Mouse (Mus musculus): ENCODE data around the gene Preb. TPM values are rescaled to one million over a fixed set of nuclear protein-coding genes. Genes with fewer than 3 reads are reported as not detected.

Gene Preb
- total RNA-seq, 2 experiments from 2014 or later: 81.0 to 86.9 TPM

DNA sequence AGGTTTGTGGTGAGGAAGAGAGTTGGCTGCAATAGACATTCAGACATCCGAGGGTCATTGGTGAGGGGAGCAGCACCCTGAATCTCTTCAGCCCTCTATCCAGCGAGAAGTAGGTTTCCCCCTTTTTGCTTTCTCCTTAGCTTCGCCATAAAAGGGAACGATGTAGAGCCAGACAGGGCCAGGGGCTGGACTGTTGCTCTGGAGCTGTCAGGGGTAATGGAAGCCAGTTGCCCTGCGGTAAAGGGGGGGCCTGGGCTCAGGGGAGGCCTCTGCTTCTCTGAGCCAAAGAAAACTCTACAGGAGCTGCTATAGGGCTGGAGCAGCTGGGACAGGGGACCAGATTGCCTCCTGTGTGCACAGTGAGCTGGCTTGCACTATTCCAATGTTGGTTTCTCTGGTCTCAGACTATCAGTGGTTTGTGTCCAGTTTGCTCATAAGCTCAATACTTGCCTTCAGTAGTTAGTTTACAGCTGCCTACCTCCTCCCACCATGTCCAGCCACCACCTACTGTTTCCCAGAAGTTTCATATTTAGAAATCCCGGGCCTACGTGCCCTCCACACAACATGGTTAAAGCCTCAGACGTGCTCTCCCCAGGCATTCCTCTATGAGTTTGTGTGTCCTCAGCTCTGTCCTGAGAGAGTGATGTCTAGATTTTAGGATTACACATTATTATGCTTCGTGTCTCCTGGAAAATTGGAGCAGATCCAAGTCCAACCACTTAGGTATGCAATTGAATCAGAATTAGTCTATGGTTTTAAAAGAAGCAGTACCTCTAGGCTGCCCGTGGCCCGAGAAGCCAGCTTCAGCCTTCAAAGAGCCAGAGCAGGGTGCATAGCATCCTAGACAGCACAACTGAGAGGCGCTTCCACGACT lies 51.5 kb downstream of the Preb start:
- intact Hi-C loops (cut with DNase I): no loop called here
- DNase-seq: peak; percentile 56 to 65

GRCm38 (mm10) chr5:30907413-30908059 lies 52.6 kb downstream of the Preb start, which contains the start of gene Ost4:
Gene Ost4 (minus strand): TSS chr5:30907788.
- intact Hi-C loops (cut with DNase I): loop anchor here (1.0 kb wide), 1 partner anchor 19 kb away; the partner anchor contains the start of gene Agbl5
- DNase-seq: peak; percentile 98

- intact Hi-C loops (cut with DNase I): no loop called here
- DNase-seq: no peak
These were observed 58.3 kb downstream of the Preb start for GRCm38 (mm10) chr5:30901860-30902259.

Other genes with a start within 250 kb of the Preb start
- gene Dpysl5, start 248.8 kb downstream of the Preb start, total RNA-seq (2021): under 1 TPM; 0.69 to 0.79 TPM
- 10 to 100 TPM; 34.0 to 39.6 TPM for gene Mapre3, start 145.7 kb downstream of the Preb start, total RNA-seq (2021)
- gene Tmem214, start 92.3 kb downstream of the Preb start, total RNA-seq (2021): 10 to 100 TPM; 37.7 to 40.2 TPM
- gene Agbl5, start 71.7 kb downstream of the Preb start, total RNA-seq (2021): 1 to 10 TPM; 4.1 to 7.1 TPM
- 100 to 1,000 TPM; 143 to 152 TPM for gene Ost4, start 52.6 kb downstream of the Preb start, total RNA-seq (2021)
- gene Emilin1, start 47.0 kb downstream of the Preb start, total RNA-seq (2021): 10 to 100 TPM; 22.0 to 23.7 TPM
- gene Khk, start 38.9 kb downstream of the Preb start, total RNA-seq (2021): 10 to 100 TPM; 19.9 to 26.6 TPM
- under 1 TPM; 0.70 to 0.89 TPM for gene Cgref1, start 14.8 kb downstream of the Preb start, total RNA-seq (2021)
- gene Tcf23, start 8.3 kb upstream of the Preb start, total RNA-seq (2021): 1 to 10 TPM in 1 of 2 experiments, under 1 TPM in 1; 0.64 to 1.7 TPM
- 10 to 100 TPM; 50.5 to 57.3 TPM for gene Atraid, start 88.0 kb upstream of the Preb start, total RNA-seq (2021)
- gene Slc5a6, start 88.6 kb upstream of the Preb start, total RNA-seq (2021): 10 to 100 TPM; 11.0 to 12.1 TPM
- 10 to 100 TPM; 14.5 to 15.6 TPM for gene Cad, start 94.4 kb upstream of the Preb start, total RNA-seq (2021)
- gene Dnajc5g, start 145.9 kb upstream of the Preb start, total RNA-seq (2021): not detected
- not detected for gene Slc30a3, start 147.9 kb upstream of the Preb start, total RNA-seq (2021)
- gene Trim54, start 156.4 kb upstream of the Preb start, total RNA-seq (2021): 100 to 1,000 TPM; 249 to 297 TPM
- not detected for gene Ucn, start 178.5 kb upstream of the Preb start, total RNA-seq (2021)
- 10 to 100 TPM; 50.7 to 52.0 TPM for gene Mpv17, start 193.9 kb upstream of the Preb start, total RNA-seq (2021)
- gene Gm29609, start 219.6 kb upstream of the Preb start, total RNA-seq (2021): 1 to 10 TPM in 1 of 2 experiments, under 1 TPM in 1; 0.68 to 1.6 TPM
- 10 to 100 TPM; 31.0 to 31.4 TPM for gene Gtf3c2, start 219.8 kb upstream of the Preb start, total RNA-seq (2021)
- 10 to 100 TPM; 61.8 to 64.6 TPM for gene Snx17, start 232.9 kb upstream of the Preb start, total RNA-seq (2021)
- gene Eif2b4, start 233.1 kb upstream of the Preb start, total RNA-seq (2021): 10 to 100 TPM; 49.7 to 55.9 TPM
- gene Zfp513, start 241.9 kb upstream of the Preb start, total RNA-seq (2021): 10 to 100 TPM in 1 of 2 experiments, 1 to 10 TPM in 1; 7.9 to 10.3 TPM

All from heart, postnatal 36 days (tissue).